Mouse (Mus musculus): ENCODE data around the gene Clec11a. TPM values are rescaled to one million over a fixed set of nuclear protein-coding genes. Genes with fewer than 3 reads are reported as not detected.

Gene Clec11a
- total and polyA plus RNA-seq, 2 experiments from 2014 or later, result 3.2 to 3.5 TPM

DNA sequence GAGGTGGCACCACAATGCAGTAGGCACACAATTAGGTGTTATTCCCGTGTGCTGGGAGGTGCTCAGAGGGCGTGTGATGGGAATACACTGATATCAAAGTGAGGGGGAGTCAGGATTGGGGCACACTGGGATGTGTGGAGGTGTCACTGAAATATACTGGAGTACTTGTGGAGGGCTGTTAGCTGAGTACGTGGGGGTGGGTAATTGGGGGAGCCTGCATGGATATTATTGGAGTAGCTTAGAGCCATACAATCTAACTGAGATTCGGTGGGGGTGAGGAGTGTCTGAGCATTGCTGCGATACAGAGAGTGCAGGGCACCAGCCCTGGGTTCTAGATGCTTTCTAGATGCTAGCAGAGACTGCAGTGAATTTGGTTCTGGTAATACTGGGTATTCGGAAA lies 33.5 kb upstream of the Clec11a start:
- Histone ChIP-seq H3K4me2 (ENCODE audit: low read depth, low read length, poor library complexity, severe bottlenecking) (no peak overlapping the region), H3K36me3 (ENCODE audit: insufficient read depth, low read length) (peaks cover 29% of the 10 kb centered on the region), H3K9me3 (ENCODE audit: low read length) (no peaks in the 10 kb centered on the region), H3K4me3 (ENCODE audit: low read depth, low read length) (no peak overlapping the region), H3K27me3 (ENCODE audit: insufficient read depth, low read length) (no peaks in the 10 kb centered on the region), H3K27ac (ENCODE audit: low read depth, low read length) (no peak overlapping the region), H3K4me1 (ENCODE audit: insufficient read depth, low read length) (peaks cover 5% of the 10 kb centered on the region; the same call in 1 of the 2 replicates), H3K9ac (replicated peaks; ENCODE audit: low read length, poor library complexity, severe bottlenecking) (no peak overlapping the region)
- DNase-seq (ENCODE audit: low spot score) (no peak), ATAC-seq (ENCODE audit: low FRiP score) (no peak)
- no peak for TF ChIP-seq CTCF (IDR thresholded peaks at IDR 0.05)
- WGBS, result 67% methylated on average over 6 of the region's 6 CpGs

GRCm38 (mm10) chr7:44337121-44337849 lies 30.6 kb upstream of the Clec11a start:
- Histone ChIP-seq H3K4me3 (ENCODE audit: low read depth, low read length) (peak overlapping the region; percentile 74), H3K36me3 (ENCODE audit: insufficient read depth, low read length) (peaks cover 28% of the 10 kb centered on the region), H3K4me1 (ENCODE audit: insufficient read depth, low read length) (peaks cover 5% of the 10 kb centered on the region; the same call in 1 of the 2 replicates), H3K9me3 (ENCODE audit: low read length) (no peaks in the 10 kb centered on the region), H3K4me2 (ENCODE audit: low read depth, low read length, poor library complexity, severe bottlenecking) (peak overlapping the region; percentile 93), H3K9ac (replicated peaks; ENCODE audit: low read length, poor library complexity, severe bottlenecking) (peak overlapping the region; percentile 96), H3K27ac (ENCODE audit: low read depth, low read length) (peak overlapping the region; percentile 93), H3K27me3 (ENCODE audit: insufficient read depth, low read length) (no peaks in the 10 kb centered on the region)
- TF ChIP-seq CTCF (IDR thresholded peaks at IDR 0.05), result no peak
- DNase-seq (ENCODE audit: low spot score), result no peak
- 4% methylated on average over 31 of the region's 32 CpGs for WGBS
- ATAC-seq (ENCODE audit: low FRiP score), result peak; percentile 3; the same call in 1 of the 2 replicates

DNA sequence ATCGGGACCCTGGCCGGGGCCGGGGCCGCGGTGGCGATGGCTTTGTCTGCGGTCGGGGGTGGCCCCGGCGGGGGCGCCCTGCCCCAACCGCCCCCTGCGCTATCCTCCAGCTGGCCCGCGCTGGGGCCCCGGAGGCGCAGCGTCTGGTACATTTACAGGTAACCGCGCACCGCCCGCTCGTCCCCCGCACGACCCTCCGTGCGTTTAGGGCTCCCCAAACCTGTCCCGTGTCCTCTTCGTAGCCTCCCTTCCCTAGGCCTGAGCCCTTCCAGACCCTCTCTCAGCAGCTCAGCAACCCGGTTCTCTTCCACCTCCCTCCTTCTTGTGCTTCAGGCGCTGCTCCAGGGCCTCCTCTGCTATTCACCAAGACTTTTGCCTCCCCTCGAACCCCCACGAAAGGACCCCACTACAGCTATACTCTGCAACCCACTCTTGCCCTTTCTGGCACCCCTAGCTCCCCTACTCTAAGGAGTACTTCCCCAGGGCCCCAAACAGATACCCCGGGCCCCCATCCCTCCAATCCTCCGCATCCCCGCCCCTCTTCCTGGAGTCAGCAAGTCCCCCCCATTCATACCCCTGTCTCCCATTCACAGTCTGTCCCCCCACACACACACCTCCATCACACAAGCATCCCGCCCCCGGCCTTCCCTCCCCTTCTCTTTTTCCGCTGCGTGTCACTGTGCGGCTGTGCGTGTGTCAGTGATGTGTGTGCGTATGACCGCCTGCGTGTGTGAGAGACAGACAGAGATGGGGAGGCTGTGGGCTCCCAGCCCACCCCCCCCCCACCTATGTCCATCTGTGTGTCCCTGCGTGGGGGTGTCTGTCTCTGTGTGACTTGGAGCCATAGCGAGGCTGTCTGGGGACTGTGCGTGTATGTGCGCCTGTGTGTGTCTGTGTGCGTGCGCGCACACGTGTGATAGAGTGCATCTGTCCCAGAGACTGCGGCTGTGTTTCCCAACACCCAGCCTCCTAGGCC lies 29.6 kb upstream of the Clec11a start:
- Histone ChIP-seq H3K4me3 (ENCODE audit: low read depth, low read length) (peak overlapping the region; percentile 74), H3K4me1 (ENCODE audit: insufficient read depth, low read length) (peaks cover 5% of the 10 kb centered on the region; the same call in 1 of the 2 replicates), H3K36me3 (ENCODE audit: insufficient read depth, low read length) (peaks cover 19% of the 10 kb centered on the region), H3K4me2 (ENCODE audit: low read depth, low read length, poor library complexity, severe bottlenecking) (peak overlapping the region; percentile 93), H3K27ac (ENCODE audit: low read depth, low read length) (peak overlapping the region; percentile 93), H3K27me3 (ENCODE audit: insufficient read depth, low read length) (no peaks in the 10 kb centered on the region), H3K9me3 (ENCODE audit: low read length) (no peaks in the 10 kb centered on the region), H3K9ac (replicated peaks; ENCODE audit: low read length, poor library complexity, severe bottlenecking) (peak overlapping the region; percentile 96)
- ATAC-seq (ENCODE audit: low FRiP score), result peak; percentile 78
- peak; percentile 81 for DNase-seq (ENCODE audit: low spot score)
- 1% methylated on average over 27 of the region's 54 CpGs for WGBS
- TF ChIP-seq CTCF (IDR thresholded peaks at IDR 0.05), result no peak

- Histone ChIP-seq H3K4me3 (ENCODE audit: low read depth, low read length) (peak overlapping the region; percentile 74), H3K9me3 (ENCODE audit: low read length) (no peaks in the 10 kb centered on the region), H3K4me2 (ENCODE audit: low read depth, low read length, poor library complexity, severe bottlenecking) (peak overlapping the region; percentile 93), H3K4me1 (ENCODE audit: insufficient read depth, low read length) (peaks cover 5% of the 10 kb centered on the region; the same call in 1 of the 2 replicates), H3K27ac (ENCODE audit: low read depth, low read length) (peak overlapping the region; percentile 93), H3K27me3 (ENCODE audit: insufficient read depth, low read length) (no peaks in the 10 kb centered on the region), H3K36me3 (ENCODE audit: insufficient read depth, low read length) (peaks cover 19% of the 10 kb centered on the region), H3K9ac (replicated peaks; ENCODE audit: low read length, poor library complexity, severe bottlenecking) (peak overlapping the region; percentile 96)
- WGBS, result 5% methylated on average over 21 of the region's 40 CpGs
- DNase-seq (ENCODE audit: low spot score) (peak; percentile 83), ATAC-seq (ENCODE audit: low FRiP score) (peak; percentile 75)
- TF ChIP-seq CTCF (IDR thresholded peaks at IDR 0.05), result no peak; the same call in 1 of the 2 replicates
Observed at GRCm38 (mm10) chr7:44335031-44335878, 28.6 kb upstream of the Clec11a start.

DNA sequence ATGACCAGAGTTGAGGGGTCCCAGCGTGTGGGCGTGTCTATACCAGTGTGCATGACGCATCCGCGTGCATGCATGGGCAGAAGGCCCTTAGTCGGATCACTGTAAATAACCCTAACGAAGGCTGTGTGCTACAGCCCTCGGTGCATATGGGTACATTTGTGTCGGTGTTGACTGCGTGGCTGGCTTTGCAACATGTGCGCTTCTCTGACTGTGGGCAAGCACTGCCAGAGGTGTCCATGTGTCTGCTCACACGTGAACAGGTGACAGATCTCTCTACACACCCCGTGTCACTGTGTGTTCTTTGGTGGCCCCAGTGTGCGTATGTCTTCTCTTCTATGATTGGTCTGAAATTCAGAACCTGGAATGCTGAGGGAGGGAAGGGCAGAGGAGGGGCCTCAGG lies 27.4 kb upstream of the Clec11a start:
- no peak for ATAC-seq (ENCODE audit: low FRiP score)

More for the DNA sequence above, 27.4 kb upstream of the Clec11a start:
- Histone ChIP-seq H3K9me3 (ENCODE audit: low read length) (no peaks in the 10 kb centered on the region), H3K4me1 (ENCODE audit: insufficient read depth, low read length) (peaks cover 5% of the 10 kb centered on the region; the same call in 1 of the 2 replicates), H3K9ac (replicated peaks; ENCODE audit: low read length, poor library complexity, severe bottlenecking) (no peak overlapping the region), H3K27me3 (ENCODE audit: insufficient read depth, low read length) (no peaks in the 10 kb centered on the region), H3K4me3 (ENCODE audit: low read depth, low read length) (no peak overlapping the region), H3K36me3 (ENCODE audit: insufficient read depth, low read length) (peaks cover 26% of the 10 kb centered on the region), H3K27ac (ENCODE audit: low read depth, low read length) (no peak overlapping the region), H3K4me2 (ENCODE audit: low read depth, low read length, poor library complexity, severe bottlenecking) (no peak overlapping the region)
- 77% methylated on average over 14 of the region's 14 CpGs for WGBS
- no peak for DNase-seq (ENCODE audit: low spot score)
- TF ChIP-seq CTCF (IDR thresholded peaks at IDR 0.05), result no peak
